Mouse (Mus musculus) liver, embryonic 12.5 days (tissue): ENCODE measurements around the gene Adgrf5. TPM values are rescaled to one million over a fixed set of nuclear protein-coding genes. Genes with fewer than 3 reads are reported as not detected.
"Not testable (repeated sequence)": the region's sequence is repeated elsewhere in the genome, so short reads cannot be mapped to it uniquely, and the experiment has no call there.

Experiments
- ATAC-seq: fragments of 200-750 bp; cut with Nextera tagmentation; 2 replicates; pipeline ENCODE4 v1.8.0; 2017; ENCODE audit warnings: moderate number of reproducible peaks, mild to moderate bottlenecking, moderate library complexity
- H3K27ac ChIP-seq: fragments of 300-500 bp; sonication (generic); 2 replicates; pipeline ENCODE4 v1.5.1; 2016; ENCODE audit warnings: mild to moderate bottlenecking
- H3K27me3 ChIP-seq: fragments of 300-500 bp; sonication (generic); replicated peaks from 2 replicates; pipeline ENCODE4 v1.6.1; 2016; ENCODE audit warnings: mild to moderate bottlenecking, moderate library complexity
- H3K36me3 ChIP-seq: fragments of 300-500 bp; sonication (generic); 2 replicates; pipeline ENCODE4 v1.6.1; 2016; ENCODE audit warnings: mild to moderate bottlenecking, moderate library complexity
- H3K4me1 ChIP-seq: fragments of 300-500 bp; sonication (generic); 2 replicates; pipeline ENCODE4 v1.6.1; 2016
- H3K4me2 ChIP-seq: fragments of 300-500 bp; sonication (generic); 2 replicates; pipeline ENCODE4 v1.6.1; 2016; ENCODE audit warnings: mild to moderate bottlenecking, moderate library complexity
- H3K4me3 ChIP-seq: fragments of 300-500 bp; sonication (generic); 2 replicates; pipeline ENCODE4 v1.5.1; 2016; ENCODE audit warnings: mild to moderate bottlenecking, moderate library complexity
- H3K9ac ChIP-seq: fragments of 300-500 bp; sonication (generic); 2 replicates; pipeline ENCODE4 v1.6.1; 2016; ENCODE audit warnings: mild to moderate bottlenecking, moderate library complexity
- H3K9me3 ChIP-seq: fragments of 300-500 bp; sonication (generic); replicated peaks from 2 replicates; pipeline ENCODE4 v1.6.1; 2016; ENCODE audit warnings: mild to moderate bottlenecking, moderate library complexity
- WGBS: fragments of 180-500 bp; shearing (Covaris S2); methylation state at CpG from one replicate; pipeline ENCODE4 v1.1.7; 2016; ENCODE audit not compliant: insufficient replicate concordance; 5-methylcytosine and 5-hydroxymethylcytosine counted together
- polyA plus RNA-seq: library from polyadenylated mRNA; unstranded; fragments of >200 nt; fragmentation: Nextera tagmentation; extraction: Ambion mirVana; gene quantifications from 2 replicates; pipeline ENCODE4 v1.2.1, GENCODE M21; 2016

Adgrf5 gene
- polyA plus RNA-seq = 5.9 and 6.5 TPM in 2 replicates

DNA sequence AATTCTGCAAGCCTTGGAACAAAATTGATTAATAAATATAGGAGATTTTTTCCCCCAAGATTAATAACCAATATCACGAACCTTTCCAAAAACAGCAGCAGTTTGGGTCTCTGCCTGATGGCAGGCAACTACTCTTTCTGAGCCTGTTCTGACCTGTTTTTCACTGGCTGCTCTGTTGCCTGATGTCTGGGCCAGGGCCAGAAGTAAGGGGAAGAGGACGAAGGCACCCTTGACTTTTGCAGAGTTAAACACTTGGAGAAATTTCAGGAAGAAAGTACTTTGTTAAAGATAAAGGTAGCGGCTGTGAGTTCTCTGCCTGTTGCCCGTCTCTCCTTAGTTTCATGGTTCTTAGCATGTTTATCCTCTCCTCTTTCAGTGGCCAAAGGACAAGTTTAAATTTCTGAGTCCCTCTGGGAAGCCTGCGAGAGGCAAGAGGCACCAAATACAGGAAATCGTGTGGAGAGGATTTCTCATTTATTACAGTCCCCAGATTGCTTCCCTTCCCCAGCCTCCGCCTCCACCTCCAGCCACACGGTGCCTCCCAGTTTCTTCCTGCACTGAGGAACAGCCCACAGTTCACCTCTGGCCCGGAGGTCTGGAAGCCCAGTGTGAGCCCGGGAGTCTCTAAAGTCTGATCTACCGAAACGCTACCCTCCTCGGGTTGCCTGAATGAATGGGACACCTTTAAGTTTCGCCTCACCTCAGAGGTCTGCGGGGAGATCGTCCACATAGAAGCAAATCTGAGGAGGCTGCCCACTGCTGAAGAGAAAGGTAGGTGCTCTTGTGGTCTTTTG is at the start of gene Adgrf5:
Adgrf5 (plus strand) TSS at position 626 of the 794 bp plus-strand sequence.
- Histone ChIP-seq H3K36me3 (no peaks in the 10 kb centered on the region), H3K4me3 (peak within 1 kb of the TSS; percentile 11), H3K4me1 (peaks cover 5% of the 10 kb centered on the region), H3K27ac (no peak within 1 kb of the TSS), H3K9me3 (no peaks in the 10 kb centered on the region), H3K9ac (no peak within 1 kb of the TSS), H3K4me2 (peak within 1 kb of the TSS; percentile 33), H3K27me3 (peaks cover 74% of the 10 kb centered on the region)
- ATAC-seq = no peak
- WGBS = 24% methylated on average over 16 of the region's 16 CpGs

- 0 out of 2 replicates have a peak overlapping the region, but pooled peaks have one; percentile 87 for H3K27ac ChIP-seq
- H3K4me2 ChIP-seq = peak overlapping the region; percentile 74
- no peak for ATAC-seq
- H3K4me1 ChIP-seq = peaks cover 56% of the 10 kb centered on the region
- no peaks in the 10 kb centered on the region for H3K36me3 ChIP-seq
- H3K9ac ChIP-seq = peak overlapping the region; percentile 65
- no peaks in the 10 kb centered on the region for H3K9me3 ChIP-seq
- 46% methylated on average over 7 of the region's 7 CpGs for WGBS
- no peaks in the 10 kb centered on the region for H3K27me3 ChIP-seq
- peak overlapping the region; percentile 42 for H3K4me3 ChIP-seq
These were observed 34.1 kb upstream of the Adgrf5 start for GRCm38 (mm10) chr17:43325986-43326671.

- Histone ChIP-seq H3K4me3 (peak overlapping the region; percentile 42), H3K27ac (peak overlapping the region; percentile 87), H3K27me3 (no peaks in the 10 kb centered on the region), H3K4me2 (peak overlapping the region; percentile 74), H3K4me1 (peaks cover 65% of the 10 kb centered on the region), H3K9ac (peak overlapping the region; percentile 65), H3K9me3 (no peaks in the 10 kb centered on the region), H3K36me3 (no peaks in the 10 kb centered on the region)
- ATAC-seq = peak; percentile 17
- WGBS = 6% methylated on average over 29 of the region's 29 CpGs
These were observed 33.2 kb upstream of the Adgrf5 start for GRCm38 (mm10) chr17:43326726-43327700.

DNA sequence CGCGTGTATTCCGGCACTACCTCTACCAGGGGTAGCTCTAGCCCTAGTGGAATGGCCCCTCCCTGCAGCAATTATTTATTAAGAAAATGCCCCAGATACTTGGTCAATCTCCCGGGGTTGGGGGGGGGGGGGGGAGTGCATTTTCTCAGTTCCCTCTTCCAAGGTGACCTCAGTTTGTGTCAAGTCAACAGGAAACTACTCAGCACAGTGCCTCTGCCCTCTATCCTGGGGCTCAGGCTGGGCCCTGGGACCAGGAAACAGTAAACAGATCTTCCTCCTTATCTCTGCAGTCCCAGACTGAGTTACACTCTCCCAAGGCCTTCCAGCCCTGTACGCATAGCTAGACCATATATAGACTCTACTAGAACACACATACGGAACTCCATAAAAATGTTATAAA is 32.4 kb upstream of the Adgrf5 start:
- Histone ChIP-seq H3K27me3 (no peaks in the 10 kb centered on the region), H3K9me3 (no peaks in the 10 kb centered on the region), H3K4me3 (no peak overlapping the region), H3K27ac (peak overlapping the region; percentile 87), H3K9ac (peak overlapping the region; percentile 65), H3K4me1 (peaks cover 73% of the 10 kb centered on the region), H3K4me2 (peak overlapping the region; percentile 74), H3K36me3 (no peaks in the 10 kb centered on the region)
- ATAC-seq = peak; percentile 90
- 27% methylated on average over 5 of the region's 6 CpGs for WGBS

- peak overlapping the region; percentile 46 for H3K4me2 ChIP-seq
- H3K27me3 ChIP-seq = no peaks in the 10 kb centered on the region
- H3K4me1 ChIP-seq = peaks cover 85% of the 10 kb centered on the region
- no peaks in the 10 kb centered on the region for H3K36me3 ChIP-seq
- ATAC-seq = no peak
- H3K27ac ChIP-seq = peak overlapping the region; percentile 87
- 49% methylated on average over 4 of the region's 4 CpGs for WGBS
- no peak overlapping the region for H3K9ac ChIP-seq
- 0 out of 2 replicates have a peak overlapping the region, but pooled peaks have one; percentile 1 for H3K4me3 ChIP-seq
- H3K9me3 ChIP-seq = no peaks in the 10 kb centered on the region
These were observed 31.0 kb upstream of the Adgrf5 start for GRCm38 (mm10) chr17:43329216-43329615.

DNA sequence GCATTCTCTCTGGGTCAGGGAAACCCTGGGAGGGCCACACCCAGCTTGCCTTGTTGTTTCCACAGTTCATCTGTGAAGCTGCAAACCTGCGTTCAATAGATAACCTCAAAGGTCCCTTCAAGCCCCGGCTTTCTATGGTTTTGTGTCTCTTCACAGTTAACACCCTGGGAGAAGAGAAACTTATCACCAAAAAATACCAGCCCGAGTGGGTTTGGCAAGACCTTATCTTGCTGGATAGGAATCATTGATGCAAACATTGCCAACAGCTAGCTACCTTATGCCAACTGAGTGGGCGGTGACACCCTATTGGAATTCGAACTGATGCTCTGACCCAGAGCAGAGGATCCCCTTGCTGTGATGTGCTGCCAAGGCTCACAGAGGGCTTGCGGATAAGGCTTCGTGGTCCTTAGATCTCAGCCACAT is 30.5 kb upstream of the Adgrf5 start:
- peak overlapping the region; percentile 39; the same call in 1 of the 2 replicates for H3K9ac ChIP-seq
- peak; percentile 83 for ATAC-seq
- H3K27me3 ChIP-seq = no peaks in the 10 kb centered on the region
- peaks cover 87% of the 10 kb centered on the region for H3K4me1 ChIP-seq
- H3K4me3 ChIP-seq = 0 out of 2 replicates have a peak overlapping the region, but pooled peaks have one; percentile 1
- H3K9me3 ChIP-seq = no peaks in the 10 kb centered on the region
- H3K4me2 ChIP-seq = peak overlapping the region; percentile 46
- H3K27ac ChIP-seq = peak overlapping the region; percentile 87
- WGBS = 28% methylated on average over 7 of the region's 7 CpGs
- H3K36me3 ChIP-seq = no peaks in the 10 kb centered on the region

- Histone ChIP-seq H3K27ac (no peak overlapping the region), H3K27me3 (no peaks in the 10 kb centered on the region), H3K4me2 (no peak overlapping the region), H3K36me3 (no peaks in the 10 kb centered on the region), H3K9ac (no peak overlapping the region), H3K9me3 (no peaks in the 10 kb centered on the region), H3K4me1 (peaks cover 69% of the 10 kb centered on the region), H3K4me3 (no peak overlapping the region)
- no peak for ATAC-seq
- WGBS = 46% methylated on average over 5 of the region's 5 CpGs
These were observed 27.6 kb upstream of the Adgrf5 start for GRCm38 (mm10) chr17:43332686-43333085.

- no peaks in the 10 kb centered on the region for H3K36me3 ChIP-seq
- H3K9me3 ChIP-seq = no peaks in the 10 kb centered on the region
- no peak overlapping the region for H3K27ac ChIP-seq
- no peak overlapping the region for H3K4me3 ChIP-seq
- no peak for ATAC-seq
- no peak overlapping the region for H3K9ac ChIP-seq
- no peaks in the 10 kb centered on the region for H3K27me3 ChIP-seq
- 39% methylated on average over 9 of the region's 9 CpGs for WGBS
- peaks cover 55% of the 10 kb centered on the region for H3K4me1 ChIP-seq
- no peak overlapping the region for H3K4me2 ChIP-seq
These were observed 26.2 kb upstream of the Adgrf5 start for GRCm38 (mm10) chr17:43334074-43334473.

DNA sequence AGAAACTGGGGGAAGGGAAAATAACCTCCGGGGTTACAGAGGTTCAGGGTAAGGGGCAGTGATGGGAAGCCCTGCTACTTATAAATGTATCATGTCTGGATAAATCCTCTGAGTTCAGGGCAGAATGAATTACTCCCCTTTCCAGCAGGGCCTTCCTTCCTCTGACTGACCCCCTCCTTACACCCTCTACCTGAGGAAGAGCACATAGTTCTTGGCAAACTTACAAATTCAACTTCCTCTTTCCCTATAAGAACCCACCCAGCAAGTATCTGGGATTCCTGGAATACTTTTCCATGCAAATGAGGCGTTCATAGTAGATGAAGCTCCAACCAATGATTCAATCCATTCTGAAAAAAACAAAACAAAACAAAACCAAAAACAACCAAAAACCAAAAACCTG is 22.6 kb upstream of the Adgrf5 start:
- WGBS = 73% methylated on average over 2 of the region's 2 CpGs
- Histone ChIP-seq H3K9ac (no peak overlapping the region), H3K27ac (no peak overlapping the region), H3K4me1 (peaks cover 19% of the 10 kb centered on the region), H3K4me3 (no peak overlapping the region), H3K36me3 (no peaks in the 10 kb centered on the region), H3K27me3 (no peaks in the 10 kb centered on the region), H3K9me3 (no peaks in the 10 kb centered on the region), H3K4me2 (no peak overlapping the region)
- no peak for ATAC-seq

DNA sequence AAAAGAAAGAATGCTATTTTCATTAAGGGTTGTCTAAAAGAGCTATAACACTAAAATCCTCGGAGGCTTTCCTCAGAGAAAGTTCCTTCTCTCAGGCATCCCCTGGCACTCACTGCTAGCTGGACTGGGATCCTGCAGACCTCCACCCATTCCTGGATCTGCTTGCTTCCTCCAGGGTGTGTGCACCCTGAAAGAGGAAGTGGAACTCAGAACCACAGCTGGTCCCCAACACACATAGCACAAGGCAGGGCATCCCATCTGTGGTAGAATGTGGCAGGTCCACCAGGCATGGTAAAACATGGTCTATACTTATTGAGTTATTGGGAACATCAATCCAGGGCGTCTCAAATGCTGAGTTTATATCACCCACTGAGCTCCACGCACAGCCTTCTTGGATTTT is 22.0 kb upstream of the Adgrf5 start:
- Histone ChIP-seq H3K36me3 (no peaks in the 10 kb centered on the region), H3K27me3 (no peaks in the 10 kb centered on the region), H3K4me2 (no peak overlapping the region), H3K9ac (no peak overlapping the region), H3K4me3 (no peak overlapping the region), H3K4me1 (peaks cover 14% of the 10 kb centered on the region), H3K9me3 (no peaks in the 10 kb centered on the region), H3K27ac (no peak overlapping the region)
- ATAC-seq = no peak
- WGBS = 51% methylated on average over 3 of the region's 3 CpGs

GRCm38 (mm10) chr17:43346499-43346898 is 13.8 kb upstream of the Adgrf5 start:
- H3K36me3 ChIP-seq, H3K9me3 ChIP-seq, H3K9ac ChIP-seq, H3K4me2 ChIP-seq, H3K4me3 ChIP-seq, H3K27ac ChIP-seq, H3K4me1 ChIP-seq, H3K27me3 ChIP-seq, ATAC-seq: not testable (repeated sequence)
- WGBS = 70% methylated on average over 2 of the region's 2 CpGs
